9 mouse cellular contexts compared by ENCODE assay signal in genomic region chr12:102128791-102129507, GRCm38 (mm10). TPM values are rescaled to one million over a fixed set of nuclear protein-coding genes. Genes with fewer than 3 reads are reported as not detected.
DNase-seq lines count a peak whose midpoint lies in the region; ATAC-seq and TF ChIP-seq lines count a peak whose summit lies in the region.
"Had no signal": no experiment of that assay in that cellular context is flagged by ENCODE, and none has a peak within 500 bp of the region (broad histone marks: within the 10 kb centered on the region; RNA-seq: fewer than 3 reads in every experiment).

No protein-coding gene starts in this region.

- TF ChIP-seq CTCF in kidney, adult 2 months (conservative IDR thresholded peaks at IDR 0.05; ENCODE audit: insufficient read depth, insufficient read length, low read depth, low read length) = 0 out of 2 replicates have a peak, but pooled peaks have one; percentile 12

- peak overlapping the region; percentile 97 for H3K4me2 ChIP-seq in limb, embryonic 12.5 days
- H3K4me2 ChIP-seq in midbrain, embryonic 12.5 days (replicated peaks) = peak overlapping the region; percentile 98
- H3K4me2 ChIP-seq in stomach, embryonic 16.5 days (ENCODE audit: low read depth, low read length) = peak overlapping the region; percentile 95

- H3K9me3 ChIP-seq in embryonic facial prominence, embryonic 10.5 days = no peaks in the 10 kb centered on the region
- H3K9me3 ChIP-seq in limb, embryonic 12.5 days = no peaks in the 10 kb centered on the region
- no peaks in the 10 kb centered on the region for H3K9me3 ChIP-seq in midbrain, embryonic 12.5 days
- no peaks in the 10 kb centered on the region for H3K9me3 ChIP-seq in stomach, embryonic 16.5 days (replicated peaks; ENCODE audit: control insufficient read depth, low read length)

- H3K4me1 ChIP-seq in embryonic facial prominence, embryonic 10.5 days = peaks cover 24% of the 10 kb centered on the region
- no peaks in the 10 kb centered on the region for H3K4me1 ChIP-seq in kidney, adult 2 months (ENCODE audit: control insufficient read depth, insufficient read depth, low read length)
- H3K4me1 ChIP-seq in limb, embryonic 12.5 days (replicated peaks) = peaks cover 15% of the 10 kb centered on the region
- H3K4me1 ChIP-seq in midbrain, embryonic 12.5 days = peaks cover 24% of the 10 kb centered on the region
- H3K4me1 ChIP-seq in stomach, embryonic 16.5 days (ENCODE audit: control insufficient read depth, insufficient read depth, low read length) = peaks cover 12% of the 10 kb centered on the region; the same call in 1 of the 2 replicates

- peak overlapping the region; percentile 63; the same call in 1 of the 2 replicates for H3K27ac ChIP-seq in embryonic facial prominence, embryonic 10.5 days (replicated peaks)
- H3K27ac ChIP-seq in kidney, adult 2 months (ENCODE audit: insufficient read depth, low read depth, low read length) = no peak overlapping the region
- H3K27ac ChIP-seq in limb, embryonic 12.5 days = no peak overlapping the region
- H3K27ac ChIP-seq in midbrain, embryonic 12.5 days (replicated peaks) = no peak overlapping the region
- H3K27ac ChIP-seq in stomach, embryonic 16.5 days (ENCODE audit: low read length) = no peak overlapping the region
- H3K27ac ChIP-seq: macrophage had no signal

- no peak for TF ChIP-seq POLR2A in kidney, adult 2 months (IDR thresholded peaks at IDR 0.05; ENCODE audit: low read depth, low read length)

- no peaks in the 10 kb centered on the region for H3K36me3 ChIP-seq in embryonic facial prominence, embryonic 10.5 days (replicated peaks)
- H3K36me3 ChIP-seq in kidney, adult 2 months (ENCODE audit: control insufficient read depth, insufficient read depth, low read length) = no peaks in the 10 kb centered on the region
- H3K36me3 ChIP-seq in limb, embryonic 12.5 days = no peaks in the 10 kb centered on the region
- H3K36me3 ChIP-seq in midbrain, embryonic 12.5 days = no peaks in the 10 kb centered on the region
- H3K36me3 ChIP-seq in stomach, embryonic 16.5 days (ENCODE audit: control insufficient read depth, insufficient read depth, low read length) = no peaks in the 10 kb centered on the region

- H3K9ac ChIP-seq in limb, embryonic 12.5 days (replicated peaks) = peak overlapping the region; percentile 52
- peak overlapping the region; percentile 46 for H3K9ac ChIP-seq in midbrain, embryonic 12.5 days (replicated peaks)
- peak overlapping the region; percentile 64 for H3K9ac ChIP-seq in stomach, embryonic 16.5 days (ENCODE audit: low read length)

- peak; percentile 91 for DNase-seq in heart, adult 11 months
- no peak for DNase-seq in heart, adult 8-10 months (ENCODE audit: low spot score)
- peak; percentile 76 for DNase-seq in embryonic facial prominence, embryonic 10.5 days (ENCODE audit: low spot score)
- peak; percentile 44 to 51 for DNase-seq in heart, adult 18-20 months
- peak; percentile 32 for DNase-seq in kidney, adult 2 months

- WGBS in embryonic facial prominence, embryonic 10.5 days = under 1% methylated on average over 73 of the region's 73 CpGs
- WGBS in kidney, adult 2 months = 1% methylated on average over 73 of the region's 73 CpGs
- 1% methylated on average over 73 of the region's 73 CpGs for WGBS in limb, embryonic 12.5 days
- under 1% methylated on average over 67 of the region's 73 CpGs for WGBS in midbrain, embryonic 12.5 days
- under 1% methylated on average over 72 of the region's 73 CpGs for WGBS in stomach, embryonic 16.5 days

- peak; percentile 54; the same call in 1 of the 2 replicates for ATAC-seq in limb, embryonic 12.5 days (ENCODE audit: insufficient number of reproducible peaks, insufficient read depth, low FRiP score, low TSS enrichment, low read depth)
- ATAC-seq in midbrain, embryonic 12.5 days (ENCODE audit: low FRiP score, low read depth) = peak; percentile 79
- ATAC-seq in stomach, embryonic 16.5 days (ENCODE audit: insufficient read depth, low FRiP score) = peak; percentile 64; the same call in 1 of the 2 replicates

- peaks cover 76% of the 10 kb centered on the region for H3K27me3 ChIP-seq in embryonic facial prominence, embryonic 10.5 days (replicated peaks; ENCODE audit: low read depth, poor library complexity, severe bottlenecking)
- H3K27me3 ChIP-seq in kidney, adult 2 months (replicated peaks; ENCODE audit: control insufficient read depth, insufficient read depth, low read length) = no peaks in the 10 kb centered on the region; the same call in none of the 2 replicates
- peaks cover 70% of the 10 kb centered on the region for H3K27me3 ChIP-seq in limb, embryonic 12.5 days
- H3K27me3 ChIP-seq in midbrain, embryonic 12.5 days = peaks cover 64% of the 10 kb centered on the region
- peaks cover 47% of the 10 kb centered on the region for H3K27me3 ChIP-seq in stomach, embryonic 16.5 days (ENCODE audit: control insufficient read depth, insufficient read depth, low read length)

- H3K4me3 ChIP-seq in embryonic facial prominence, embryonic 10.5 days = peak overlapping the region; percentile 72
- H3K4me3 ChIP-seq in kidney, adult 2 months (ENCODE audit: insufficient read depth, low read depth, low read length) = peak overlapping the region; percentile 5; the same call in 1 of the 2 replicates
- peak overlapping the region; percentile 56 for H3K4me3 ChIP-seq in limb, embryonic 12.5 days (replicated peaks)
- peak overlapping the region; percentile 55 for H3K4me3 ChIP-seq in midbrain, embryonic 12.5 days
- H3K4me3 ChIP-seq in stomach, embryonic 16.5 days (replicated peaks; ENCODE audit: low read length) = peak overlapping the region; percentile 55

RNA-seq across cellular contexts. Expression of gene Slc24a4, which starts 0.4 kb away (rescaled TPM):
- total RNA-seq in heart, adult 8-10 months (2022) = under 1 TPM; 0.49 to 1.00 (median 0.65) TPM
- 0.05 TPM in 2 replicates for polyA plus RNA-seq in embryonic facial prominence, embryonic 10.5 days (2016; fragmentation: Nextera tagmentation; extraction: Ambion mirVana)
- under 1 TPM; 0.37 to 0.80 TPM for total RNA-seq in heart, adult 18-20 months (2021)
- 0.05 and 0.11 TPM in 2 replicates for polyA plus RNA-seq in kidney, adult 2 months (2012; rRNA removed)
- 0.19 and 0.22 TPM in 2 replicates for polyA plus RNA-seq in limb, embryonic 12.5 days (2016; fragmentation: Nextera tagmentation; extraction: Ambion mirVana)
- polyA plus RNA-seq in midbrain, embryonic 12.5 days (2016; fragmentation: Nextera tagmentation; extraction: Ambion mirVana) = 0.79 and 0.88 TPM in 2 replicates
- 0.18 and 0.79 TPM in 2 replicates for polyA plus RNA-seq in stomach, embryonic 16.5 days (2015; fragmentation: Nextera tagmentation; extraction: Ambion mirVana)
- polyA plus RNA-seq: macrophage had no signal

Comparison
In these comparisons a context has a peak if more than half of its experiments do, and no peak if none do; other contexts are left out.
1. H3K4me3 ChIP-seq: peak in every context shown above with its lines; median percentile 72 in embryonic facial prominence, embryonic 10.5 days; 56 in limb, embryonic 12.5 days; 55 in midbrain, embryonic 12.5 days; 55 in stomach, embryonic 16.5 days; 5 in kidney, adult 2 months.